Mouse (Mus musculus): ENCODE results near the gene Slc2a9. TPM values are rescaled to one million over a fixed set of nuclear protein-coding genes. Genes with fewer than 3 reads are reported as not detected.

The Slc2a9 gene
- 3.4 and 3.9 TPM in 2 replicates for total RNA-seq (2015)
- total RNA-seq (2017): 4.2 and 9.8 TPM in 2 replicates

DNA sequence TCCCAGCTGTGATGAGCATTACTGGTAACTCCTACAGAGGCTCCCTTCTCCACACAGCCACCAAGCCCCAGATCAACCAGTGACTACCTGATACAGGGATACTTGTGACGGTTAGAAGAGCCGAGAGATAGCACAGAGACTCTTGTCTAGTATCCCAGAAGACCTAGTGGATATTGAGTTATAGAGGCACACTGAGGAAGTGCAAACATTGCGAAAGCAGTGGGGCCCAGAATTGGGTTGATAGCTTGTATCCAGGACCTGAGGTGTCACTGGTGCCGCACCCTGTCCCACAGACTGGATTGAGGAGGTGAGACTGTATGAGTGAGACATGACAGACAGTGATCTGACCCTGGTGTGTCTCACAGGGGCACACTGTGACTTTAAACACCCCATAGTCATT, at the start of gene Slc2a9:
Gene Slc2a9, minus strand, starts transcription at position 152 of the 400 bp plus-strand sequence.
- ATAC-seq (replicated peaks; ENCODE audit: poor library complexity): peak; percentile 32

DNA sequence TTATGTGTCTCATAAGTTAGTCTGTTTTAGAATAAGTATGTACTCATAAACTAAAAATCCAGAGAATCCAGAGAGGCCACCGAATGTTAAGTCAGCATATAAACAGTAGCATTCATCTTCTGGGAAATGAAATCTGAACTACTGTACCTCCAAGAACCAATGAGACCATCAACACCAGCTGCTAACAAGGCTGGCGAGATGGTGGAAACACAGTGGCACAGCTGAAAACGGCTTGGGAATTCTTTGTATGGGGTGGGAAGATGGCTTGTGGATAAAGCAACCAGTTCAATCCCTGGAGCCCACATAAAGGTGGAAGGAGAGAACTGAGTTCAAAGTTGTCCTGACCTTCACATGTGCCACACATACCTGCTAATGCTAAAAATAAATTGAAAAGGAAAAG, 49.7 kb upstream of the Slc2a9 start:
- no peak for ATAC-seq (replicated peaks; ENCODE audit: poor library complexity)

DNA sequence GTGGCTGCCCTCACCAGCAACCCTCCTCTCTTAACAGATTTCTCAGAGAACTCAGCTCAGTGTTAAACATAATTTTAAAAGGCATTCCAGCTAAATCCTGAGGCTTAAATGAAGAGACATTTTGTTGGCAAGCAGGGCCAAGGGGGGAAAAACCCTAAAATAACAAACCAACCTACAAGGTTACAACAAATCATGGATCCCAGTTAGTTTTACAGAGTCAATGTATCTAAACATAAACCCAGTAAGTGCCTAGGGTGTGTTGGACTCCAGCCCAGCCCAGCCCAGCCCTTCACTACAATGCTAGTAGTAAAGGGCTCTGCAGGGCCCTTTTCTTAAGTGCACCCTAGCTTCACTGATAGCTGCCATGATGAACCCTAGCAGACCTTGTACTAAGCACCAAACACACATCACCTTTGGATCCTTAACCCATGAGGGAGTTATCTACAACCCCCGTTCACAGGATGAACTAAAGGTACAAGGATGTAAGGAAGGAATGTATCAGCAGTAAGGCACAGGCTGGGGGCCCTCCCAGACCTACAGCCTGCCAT, 47.4 kb upstream of the Slc2a9 start:
- ATAC-seq (replicated peaks; ENCODE audit: poor library complexity): no peak

DNA sequence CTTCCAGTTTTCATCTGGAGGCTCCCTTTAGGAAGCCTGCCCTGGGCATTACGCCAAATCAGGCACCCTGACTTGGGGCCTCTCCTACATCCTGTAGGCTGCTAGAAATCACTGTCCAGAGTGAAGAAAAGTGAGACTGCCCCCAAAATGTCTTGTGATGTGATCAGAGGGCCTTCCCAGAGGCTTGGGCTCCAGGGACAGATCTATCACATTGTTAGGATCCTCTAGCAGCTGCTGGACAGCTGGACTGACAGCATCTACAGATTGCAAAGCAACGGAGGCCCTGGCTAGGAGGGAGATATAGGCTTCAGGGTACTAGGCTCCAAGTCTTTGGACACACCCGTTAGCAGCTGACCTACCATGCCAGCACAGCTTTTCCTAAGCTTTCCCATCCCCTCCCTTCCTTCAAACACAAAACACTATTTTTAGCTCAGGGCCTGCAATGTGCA, 46.5 kb upstream of the Slc2a9 start:
- ATAC-seq (replicated peaks; ENCODE audit: poor library complexity): no peak

DNA sequence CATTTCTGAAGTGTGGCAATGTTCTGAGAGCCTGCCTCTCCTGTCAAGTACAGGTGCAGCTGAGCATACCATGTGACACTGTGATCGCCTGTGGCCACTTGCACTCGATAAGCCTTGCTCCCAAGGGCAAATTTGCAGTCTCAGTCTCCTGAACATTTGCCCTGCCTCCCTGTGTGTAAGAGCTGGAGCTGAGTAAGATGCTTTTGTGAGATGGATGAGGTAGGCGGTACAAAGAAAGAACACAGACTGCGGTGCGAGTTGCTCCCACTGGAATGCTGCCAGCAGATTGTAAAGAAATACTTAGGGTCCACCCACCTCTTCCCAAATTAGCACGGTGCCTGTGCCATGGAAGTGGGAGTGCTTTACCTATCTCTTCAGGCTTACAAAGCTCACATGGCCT, 44.4 kb upstream of the Slc2a9 start:
- ATAC-seq (replicated peaks; ENCODE audit: poor library complexity): no peak

DNA sequence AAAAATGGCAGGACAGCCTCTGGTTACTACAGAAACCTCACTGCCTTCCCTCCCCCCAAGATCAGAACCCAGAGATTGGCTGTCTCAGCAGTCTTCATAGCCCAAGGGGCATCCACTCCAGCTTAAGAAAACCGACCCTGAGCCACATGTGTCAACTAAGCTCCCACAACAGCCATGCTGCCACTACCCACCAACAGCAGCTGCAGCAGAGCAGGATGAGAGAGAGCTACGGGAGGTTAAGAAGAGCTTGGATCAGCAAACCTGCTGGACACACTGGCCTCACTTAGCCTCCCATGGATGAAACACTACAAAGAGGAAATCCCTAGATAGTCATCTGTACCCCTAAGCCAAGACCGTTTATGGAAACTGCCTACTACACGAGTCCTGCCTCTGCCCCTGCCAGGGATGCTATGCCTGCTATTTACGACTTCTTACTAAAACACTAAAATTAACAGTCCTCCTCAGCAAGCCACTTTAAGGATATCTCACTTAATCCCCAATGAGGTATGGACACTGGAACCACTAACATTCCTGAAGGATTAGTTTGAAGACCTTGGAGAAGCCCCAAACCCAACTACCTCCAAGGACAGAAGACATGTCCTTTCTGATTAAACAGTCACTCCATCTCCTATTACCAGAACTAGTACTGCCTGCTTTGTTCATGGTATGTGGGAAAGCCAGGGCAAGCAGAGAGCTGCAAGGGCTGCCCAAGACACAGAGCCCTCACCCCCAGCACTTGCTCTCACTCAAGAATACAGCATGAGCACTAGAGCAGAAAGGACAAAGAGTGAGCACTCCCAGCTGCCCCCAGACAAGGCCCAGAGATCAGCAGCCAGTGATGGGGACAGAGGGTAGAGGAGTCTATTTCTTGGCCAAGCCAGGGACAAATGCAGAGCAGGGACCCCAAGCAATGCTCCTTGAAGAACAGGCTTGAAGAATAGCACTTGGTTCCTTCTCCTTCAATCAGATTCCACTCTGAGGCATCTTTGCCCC, 41.8 kb upstream of the Slc2a9 start:
- no peak for ATAC-seq (replicated peaks; ENCODE audit: poor library complexity)

DNA sequence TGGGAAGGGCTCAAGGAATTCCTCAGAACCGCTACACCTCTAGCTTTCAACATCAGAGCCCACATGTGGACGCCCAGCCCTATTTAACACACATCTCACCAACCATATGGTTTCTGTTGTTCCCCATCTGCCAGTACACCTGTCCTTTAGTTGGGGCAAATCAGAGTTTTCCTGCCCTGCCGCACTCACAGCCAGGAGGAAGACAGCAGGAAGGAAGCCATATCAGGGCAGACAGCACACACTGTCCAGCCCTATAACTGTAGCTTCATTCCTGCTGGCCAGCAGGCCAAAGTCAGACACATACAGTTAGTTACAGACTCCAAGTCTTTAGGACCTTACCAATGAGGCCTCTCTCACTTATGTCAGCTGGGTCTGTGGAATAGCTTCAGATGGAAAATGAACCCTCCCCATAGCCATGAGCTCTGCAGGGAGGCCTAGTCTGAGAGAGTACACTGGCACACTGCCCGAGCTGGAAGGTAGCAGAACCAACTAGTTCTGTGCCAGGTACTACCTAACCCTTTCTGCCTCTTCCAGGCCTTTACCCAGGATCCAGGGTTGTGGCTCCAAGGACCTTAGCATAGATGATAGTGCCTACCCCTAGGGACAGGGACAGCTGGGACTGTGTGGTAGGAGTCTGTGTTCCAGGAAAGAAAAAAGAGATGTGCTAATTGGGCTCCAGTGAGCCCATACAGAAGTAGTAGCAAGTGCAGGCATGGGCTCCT, 40.7 kb upstream of the Slc2a9 start:
- ATAC-seq (replicated peaks; ENCODE audit: poor library complexity): no peak

DNA sequence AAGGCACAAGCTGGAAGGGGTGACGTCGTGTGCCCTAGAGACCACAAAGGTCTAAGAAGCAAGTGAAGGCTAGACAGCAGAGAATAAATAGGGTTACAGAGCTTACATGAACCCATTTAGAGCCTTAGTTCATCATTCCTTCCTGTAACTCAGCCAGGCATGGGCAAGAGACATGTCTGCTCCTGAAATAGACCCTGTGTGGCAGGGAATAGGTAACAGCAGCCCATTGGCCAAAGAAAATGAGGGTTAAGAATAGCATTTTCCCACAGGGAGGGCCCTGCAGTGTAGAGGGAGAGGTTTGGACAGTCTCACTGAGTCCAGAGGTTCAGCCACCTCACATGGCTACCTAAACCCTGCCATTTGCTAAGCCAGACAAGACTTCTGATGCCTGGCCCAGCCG, 38.8 kb upstream of the Slc2a9 start:
- ATAC-seq (replicated peaks; ENCODE audit: poor library complexity): no peak

DNA sequence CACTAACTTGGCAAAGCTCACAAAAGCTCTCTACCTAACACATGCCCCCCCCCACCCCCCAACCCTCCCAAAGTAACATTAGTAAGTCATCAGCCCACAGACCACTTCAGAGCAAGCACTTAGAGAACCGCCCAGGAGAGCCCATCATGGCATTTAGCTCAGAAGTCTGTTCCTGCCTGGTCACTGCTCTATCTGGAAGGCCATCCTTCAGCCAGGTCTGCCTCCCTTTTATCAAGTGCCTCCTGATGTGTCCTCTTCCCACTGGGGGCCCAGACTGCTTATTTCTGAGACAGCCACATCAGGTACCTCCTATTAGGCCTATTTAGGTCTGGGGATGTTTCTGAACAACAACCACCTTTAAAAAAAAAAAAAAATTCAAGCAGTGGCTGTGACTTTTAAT, 38.0 kb upstream of the Slc2a9 start:
- ATAC-seq (replicated peaks; ENCODE audit: poor library complexity): no peak

DNA sequence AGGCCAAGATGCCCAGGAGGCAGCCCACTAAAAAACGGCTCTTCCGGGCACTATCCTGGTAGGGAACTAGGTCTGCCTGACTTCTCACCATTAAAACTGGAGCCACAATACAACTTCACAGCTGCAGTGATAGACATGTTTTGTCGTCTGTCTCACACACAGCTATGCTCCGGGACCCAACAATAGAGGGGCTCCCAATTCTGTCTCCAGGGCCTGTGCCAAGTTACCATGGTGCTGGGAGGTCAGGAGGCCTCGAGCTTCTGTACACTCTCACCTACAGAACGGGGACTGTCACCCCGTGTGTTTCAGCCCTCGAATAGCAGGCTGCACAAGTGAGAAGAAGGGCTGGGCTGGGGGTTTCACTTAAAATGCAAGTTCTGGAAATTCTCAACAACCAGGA, 35.6 kb upstream of the Slc2a9 start:
- ATAC-seq (replicated peaks; ENCODE audit: poor library complexity): no peak

DNA sequence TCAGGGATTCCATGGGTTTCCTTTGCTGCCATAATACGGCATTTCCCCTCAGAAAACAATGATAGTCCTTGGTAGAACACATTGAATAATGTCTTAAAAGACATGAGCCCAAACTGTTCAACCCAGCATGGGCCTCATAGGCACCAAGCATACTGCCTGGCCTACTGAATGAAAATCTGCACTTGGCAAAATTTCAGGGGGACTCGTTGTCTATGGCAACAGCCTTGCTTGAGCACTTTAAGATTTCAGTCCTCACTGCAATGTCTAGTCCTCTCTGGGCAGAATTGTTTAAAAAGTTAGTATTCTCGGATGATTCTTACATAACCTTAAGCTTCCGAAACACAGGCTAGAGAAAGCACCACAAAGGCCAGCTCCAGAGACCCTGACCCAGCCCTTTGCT, 34.9 kb upstream of the Slc2a9 start:
- ATAC-seq (replicated peaks; ENCODE audit: poor library complexity): no peak

DNA sequence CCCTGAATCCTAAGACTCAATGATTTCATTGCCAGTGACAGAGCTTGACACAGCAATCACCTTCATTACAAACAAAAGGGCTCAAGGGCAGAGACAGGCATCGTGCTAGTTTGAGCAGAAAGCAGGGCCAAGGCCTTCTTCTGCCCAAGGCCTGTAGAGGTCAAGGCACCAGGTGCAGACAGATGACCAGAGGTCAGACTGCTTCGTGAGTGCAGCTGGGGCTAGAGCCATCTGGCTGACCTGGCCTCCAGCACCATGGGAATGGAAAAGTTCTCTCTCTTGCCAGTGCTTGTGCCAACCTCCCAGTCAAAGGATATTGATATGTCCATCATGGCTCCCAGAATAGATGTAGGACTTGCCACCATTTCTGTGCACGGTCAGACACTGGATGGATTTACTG, 33.9 kb upstream of the Slc2a9 start:
- no peak for ATAC-seq (replicated peaks; ENCODE audit: poor library complexity)

DNA sequence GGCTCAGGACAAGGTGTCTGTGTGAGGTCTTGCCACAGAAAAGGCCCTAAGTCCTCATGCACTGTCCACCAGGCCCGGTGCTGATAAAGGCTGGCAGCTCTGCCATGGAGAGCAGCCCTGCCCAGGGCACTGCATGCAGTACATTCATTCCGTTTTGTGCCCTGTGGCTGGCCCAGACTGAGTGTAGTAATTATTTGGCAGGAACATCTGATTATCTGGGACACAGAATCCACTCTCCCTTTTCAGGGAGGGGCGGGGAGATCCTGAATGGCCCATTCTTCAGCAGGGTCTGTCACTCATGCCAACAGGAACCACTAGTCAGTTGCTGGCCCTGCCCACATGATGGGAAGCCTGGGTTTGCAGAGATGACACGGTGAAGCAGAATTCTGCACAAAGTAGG, 29.1 kb upstream of the Slc2a9 start:
- no peak for ATAC-seq (replicated peaks; ENCODE audit: poor library complexity)

DNA sequence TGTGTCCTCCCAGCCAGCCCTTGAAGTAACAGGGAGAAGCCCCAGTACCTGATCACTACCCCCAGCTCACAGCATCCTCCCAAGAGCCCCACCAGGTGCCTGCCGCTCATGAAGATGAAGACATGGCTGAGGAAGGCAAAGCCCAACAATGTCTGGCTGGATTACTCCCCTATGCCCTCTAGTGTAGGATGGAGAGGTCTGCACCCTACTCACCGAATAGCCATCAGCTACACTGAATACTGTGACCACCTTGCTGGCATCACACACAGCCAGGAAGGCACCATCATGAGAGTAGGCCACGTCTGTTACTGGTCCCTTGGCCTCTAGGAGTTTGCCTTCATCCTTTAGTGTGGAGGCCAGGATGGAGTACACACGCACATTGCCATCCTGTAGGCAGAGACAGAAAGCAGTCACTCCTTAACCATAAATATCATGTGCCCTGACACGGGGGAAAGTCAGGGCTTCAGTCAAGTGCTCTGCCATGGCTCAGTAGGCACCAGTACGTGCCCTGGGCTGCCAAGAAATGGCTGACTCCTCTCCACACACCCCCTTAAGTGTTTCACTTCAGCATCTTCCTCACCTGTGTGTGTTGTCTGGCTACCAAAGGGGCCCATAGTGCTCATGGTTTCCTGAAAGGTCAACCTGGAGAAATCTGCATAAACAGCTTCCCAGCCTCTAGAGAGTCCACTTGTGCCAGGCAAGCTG, 26.9 kb upstream of the Slc2a9 start:
- ATAC-seq (replicated peaks; ENCODE audit: poor library complexity): peak; percentile 83

DNA sequence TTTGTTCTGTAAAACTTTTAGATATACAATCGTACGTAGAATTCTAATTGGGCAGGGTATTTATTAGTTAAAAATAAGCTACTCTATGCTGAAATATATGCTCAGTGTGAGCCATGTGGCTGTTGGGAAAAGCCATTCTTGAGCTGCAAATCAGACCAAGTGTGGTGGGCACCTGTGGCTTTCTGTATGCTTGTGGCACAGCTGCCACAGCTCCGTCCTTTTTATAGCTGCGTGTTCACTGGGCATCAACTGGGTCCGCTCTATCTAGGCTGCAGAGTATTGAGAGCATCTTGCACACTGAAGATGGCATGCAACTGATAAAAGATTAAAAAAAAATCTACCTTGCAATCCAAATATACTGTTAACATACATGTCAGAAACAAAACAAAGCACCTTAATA, 20.0 kb upstream of the Slc2a9 start:
- no peak for ATAC-seq (replicated peaks; ENCODE audit: poor library complexity)

DNA sequence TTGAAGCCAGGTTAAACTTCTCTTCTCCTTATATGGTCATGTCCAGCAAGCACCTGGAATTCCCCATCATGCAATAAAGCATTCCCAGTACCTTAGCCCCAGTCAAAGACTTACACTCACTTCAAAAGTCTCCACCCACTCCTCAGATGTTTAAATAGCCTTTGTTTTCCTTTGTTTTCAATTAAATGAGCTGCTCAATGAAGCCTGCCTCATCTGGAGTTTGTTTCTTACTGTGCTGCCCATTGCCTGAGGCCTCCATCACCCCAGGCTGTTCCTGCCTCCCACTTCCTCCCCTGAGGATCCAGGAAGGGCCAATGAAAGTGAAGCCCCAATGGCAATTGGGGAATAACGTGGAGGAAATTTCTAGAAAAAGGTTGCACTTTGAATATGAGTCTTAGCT, 17.9 kb upstream of the Slc2a9 start:
- ATAC-seq (replicated peaks; ENCODE audit: poor library complexity): no peak

DNA sequence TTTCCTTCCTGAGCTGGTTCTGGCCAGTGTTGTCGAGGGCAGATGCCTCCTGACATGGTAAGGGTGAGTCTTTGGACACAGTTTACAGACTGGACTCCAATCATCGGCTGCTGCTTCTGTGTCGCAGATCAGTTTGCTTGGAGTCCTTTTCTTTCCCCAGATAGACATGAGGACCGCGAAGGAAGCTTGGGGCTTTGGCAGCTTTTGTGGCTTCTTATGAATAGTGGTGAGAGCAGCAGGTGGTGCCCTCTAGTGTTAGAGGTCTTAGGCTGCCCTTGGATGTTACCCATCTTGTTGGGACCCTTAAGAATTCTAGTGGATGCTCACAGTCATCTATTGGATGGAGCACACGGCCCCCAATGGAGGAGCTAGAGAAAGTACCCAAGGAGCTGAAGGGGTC, 13.3 kb upstream of the Slc2a9 start:
- ATAC-seq (replicated peaks; ENCODE audit: poor library complexity): peak; percentile 94

DNA sequence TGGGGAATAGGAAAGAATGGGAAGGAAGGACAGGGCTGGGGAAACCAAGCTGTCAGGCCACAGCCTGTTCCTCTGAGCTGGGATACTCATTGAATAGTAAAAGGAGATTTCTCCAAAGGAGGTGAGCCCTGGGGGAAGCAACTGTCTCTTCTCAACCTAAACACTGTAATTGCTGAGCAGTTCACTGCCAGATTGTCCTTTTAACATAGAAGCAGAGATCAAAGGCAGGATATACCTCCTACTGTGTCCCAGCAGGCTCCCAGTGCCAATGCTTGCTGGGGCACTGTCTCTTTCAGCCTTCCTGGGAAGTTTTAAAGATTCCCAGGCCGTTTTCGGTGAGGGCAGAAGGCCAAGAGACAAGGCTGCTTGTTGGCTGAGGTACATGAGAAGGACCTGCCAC, 10.0 kb upstream of the Slc2a9 start:
- ATAC-seq (replicated peaks; ENCODE audit: poor library complexity): no peak

DNA sequence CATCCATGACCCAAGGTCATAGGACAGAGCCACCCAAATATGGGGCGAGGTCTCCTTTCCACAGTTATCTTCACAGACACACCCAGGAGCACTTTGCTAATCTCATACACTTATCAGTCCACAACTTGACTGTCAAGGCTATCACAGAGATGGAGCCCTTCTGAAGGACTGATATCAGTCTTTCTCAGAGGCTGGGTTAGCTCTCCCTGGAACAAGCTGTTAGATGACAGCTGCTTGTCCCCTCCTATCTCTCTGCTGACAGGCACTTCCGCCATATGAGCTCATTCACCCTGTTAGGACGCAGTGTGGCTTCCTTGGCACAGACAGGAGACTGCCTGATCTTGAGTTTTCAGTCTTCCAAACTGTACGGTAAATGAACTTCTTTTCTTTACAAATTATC, 6.6 kb upstream of the Slc2a9 start:
- peak; percentile 65 for ATAC-seq (replicated peaks; ENCODE audit: poor library complexity)

DNA sequence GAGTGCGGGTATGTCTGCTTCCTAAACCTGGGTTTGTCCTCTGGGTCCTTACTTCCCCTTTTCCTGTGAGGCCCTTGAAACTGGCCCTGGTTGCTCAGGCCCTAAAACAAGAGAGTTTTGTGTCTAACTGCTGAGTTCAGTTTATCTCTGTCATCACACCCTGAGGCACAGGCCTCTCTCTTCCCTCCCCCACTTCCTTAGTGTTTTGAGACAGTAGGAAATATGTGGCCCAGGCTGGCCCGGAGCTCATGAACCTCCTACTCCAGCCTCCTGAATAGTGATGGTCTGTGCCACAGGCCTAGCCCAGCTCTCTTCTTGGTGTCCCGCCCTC, 2.5 kb upstream of the Slc2a9 start:
- peak; percentile 76 for ATAC-seq (replicated peaks; ENCODE audit: poor library complexity)

DNA sequence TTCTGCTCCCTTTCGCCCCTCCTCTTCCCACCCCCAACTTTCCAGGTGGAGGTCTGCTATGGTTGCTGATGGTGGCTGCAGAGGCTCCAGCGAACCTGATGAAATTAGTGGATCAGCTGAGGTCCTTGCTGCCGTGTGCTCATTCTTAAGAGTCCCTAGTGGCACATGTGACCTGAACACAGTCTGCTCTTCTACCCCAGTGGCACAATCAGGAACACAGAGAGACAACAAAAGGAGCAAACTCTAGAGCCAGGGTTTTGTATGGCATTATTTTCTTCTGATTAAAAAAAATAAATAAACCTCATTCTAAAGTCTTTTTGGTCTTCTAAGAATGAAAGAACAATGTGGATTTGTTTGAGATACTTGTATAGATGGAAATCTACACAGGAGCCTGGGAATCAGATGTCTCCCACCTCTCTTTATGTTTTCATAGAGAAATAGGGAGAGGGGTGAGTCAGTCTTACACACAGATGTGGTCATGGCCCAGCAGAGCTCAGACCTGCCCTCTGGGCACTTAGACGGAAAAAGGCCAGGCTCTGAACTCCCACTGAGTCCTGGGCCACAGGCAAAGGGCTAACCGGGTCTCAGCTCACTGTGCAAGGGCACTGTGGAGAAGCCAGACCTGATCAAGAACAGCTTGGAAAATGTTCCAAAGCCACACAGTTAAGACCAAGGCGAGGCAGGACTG, 1.9 kb upstream of the Slc2a9 start:
- ATAC-seq (replicated peaks; ENCODE audit: poor library complexity): peak; percentile 23; the same call in 1 of the 2 replicates
